8 mouse cellular contexts compared by ENCODE assay signal in the genomic region with DNA sequence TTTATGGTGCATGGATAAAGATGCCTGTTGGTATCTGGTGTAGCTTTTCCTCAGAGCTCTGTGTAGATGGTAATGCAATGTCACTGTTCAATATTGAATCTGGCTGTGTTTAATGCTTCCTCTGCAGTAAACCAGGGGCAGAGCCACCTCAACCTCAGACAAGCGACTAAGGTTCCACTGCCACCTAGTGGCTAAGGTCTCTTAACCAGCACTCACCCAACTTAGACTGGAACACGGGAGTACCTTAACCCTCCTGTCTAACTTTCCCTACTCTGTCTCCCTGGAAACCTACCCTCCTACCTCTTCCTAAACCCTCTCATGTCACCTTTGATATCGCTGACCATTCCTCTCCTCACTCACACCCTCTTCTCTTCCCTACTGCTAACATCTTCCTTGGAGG.
DNase-seq lines count a peak whose midpoint lies in the region; ATAC-seq and TF ChIP-seq lines count a peak whose summit lies in the region.

No protein-coding gene starts in this region.

- H3K36me3 ChIP-seq in kidney, embryonic 14.5 days (ENCODE audit: control insufficient read depth, insufficient read depth, low read length), result no peaks in the 10 kb centered on the region
- H3K36me3 ChIP-seq in liver, postnatal 0 days (replicated peaks; ENCODE audit: insufficient read depth, low read length), result no peaks in the 10 kb centered on the region
- H3K36me3 ChIP-seq in neural tube, embryonic 15.5 days, result no peaks in the 10 kb centered on the region

- H3K9ac ChIP-seq in kidney, embryonic 14.5 days (ENCODE audit: low read depth, low read length), result no peak overlapping the region
- H3K9ac ChIP-seq in liver, postnatal 0 days (replicated peaks), result no peak overlapping the region
- H3K9ac ChIP-seq in neural tube, embryonic 15.5 days (replicated peaks), result no peak overlapping the region

- DNase-seq in urinary bladder, postnatal 14 days (ENCODE audit: low spot score), result peak; percentile 63
- no peak for DNase-seq in urinary bladder, adult 2 months (ENCODE audit: low spot score)
- peak; percentile 87 to 89 for DNase-seq in cerebellum, postnatal 10 days
- DNase-seq in gastrocnemius, postnatal 14 days, result peak; percentile 53
- peak; percentile 65 for DNase-seq in liver, postnatal 0 days
- peak; percentile 60 for DNase-seq in thymus, postnatal 14 days

- H3K4me3 ChIP-seq in kidney, embryonic 14.5 days (ENCODE audit: low read length), result no peak overlapping the region
- H3K4me3 ChIP-seq in liver, postnatal 0 days (ENCODE audit: low read depth, low read length), result no peak overlapping the region
- no peak overlapping the region for H3K4me3 ChIP-seq in neural tube, embryonic 15.5 days (replicated peaks)

- no peaks in the 10 kb centered on the region for H3K9me3 ChIP-seq in kidney, embryonic 14.5 days (ENCODE audit: control insufficient read depth, low read length)
- no peaks in the 10 kb centered on the region for H3K9me3 ChIP-seq in liver, postnatal 0 days (ENCODE audit: low read length)
- H3K9me3 ChIP-seq in neural tube, embryonic 15.5 days (replicated peaks), result no peaks in the 10 kb centered on the region

- peak; percentile 81 for ATAC-seq in kidney, embryonic 14.5 days (ENCODE audit: low FRiP score, low TSS enrichment)
- ATAC-seq in liver, postnatal 0 days, result peak; percentile 78
- ATAC-seq in neural tube, embryonic 15.5 days (ENCODE audit: low FRiP score), result peak; percentile 79

- peak; percentile 87 for TF ChIP-seq CTCF in liver, postnatal 0 days (IDR thresholded peaks at IDR 0.05; ENCODE audit: low read depth)

- H3K27me3 ChIP-seq in kidney, embryonic 14.5 days (ENCODE audit: control insufficient read depth, insufficient read depth, low read length), result no peaks in the 10 kb centered on the region
- H3K27me3 ChIP-seq in liver, postnatal 0 days (ENCODE audit: insufficient read depth, low read length), result no peaks in the 10 kb centered on the region
- no peaks in the 10 kb centered on the region for H3K27me3 ChIP-seq in neural tube, embryonic 15.5 days (replicated peaks)

- no peak for TF ChIP-seq EP300 in liver, postnatal 0 days (IDR thresholded peaks at IDR 0.05; ENCODE audit: low read depth)

- no peaks in the 10 kb centered on the region for H3K4me1 ChIP-seq in kidney, embryonic 14.5 days (ENCODE audit: control insufficient read depth, insufficient read depth, low read length)
- H3K4me1 ChIP-seq in liver, postnatal 0 days (ENCODE audit: insufficient read depth), result peaks cover 3% of the 10 kb centered on the region; the same call in 1 of the 2 replicates
- H3K4me1 ChIP-seq in neural tube, embryonic 15.5 days, result no peaks in the 10 kb centered on the region

- H3K4me2 ChIP-seq in kidney, embryonic 14.5 days (replicated peaks; ENCODE audit: low read depth, low read length), result no peak overlapping the region
- no peak overlapping the region for H3K4me2 ChIP-seq in liver, postnatal 0 days (ENCODE audit: low read depth, low read length)
- H3K4me2 ChIP-seq in neural tube, embryonic 15.5 days, result no peak overlapping the region

- H3K27ac ChIP-seq in kidney, embryonic 14.5 days (ENCODE audit: low read depth, low read length), result no peak overlapping the region
- H3K27ac ChIP-seq in liver, postnatal 0 days (ENCODE audit: low read depth), result no peak overlapping the region
- H3K27ac ChIP-seq in neural tube, embryonic 15.5 days (replicated peaks), result no peak overlapping the region

- intact Hi-C loops in gastrocnemius, postnatal 14 days (cut with DNase I; ENCODE audit: low total_unique reads), result no loop called here

- 11% methylated on average over 3 of the region's 3 CpGs for WGBS in kidney, embryonic 14.5 days
- 16% methylated on average over 3 of the region's 3 CpGs for whole genome bisulfite sequencing in liver, postnatal 0 days (ENCODE audit: insufficient replicate concordance)
- 12% methylated on average over 3 of the region's 3 CpGs for WGBS in neural tube, embryonic 15.5 days
